Mouse (Mus musculus): ENCODE measurements around the gene Lrrc2.

GRCm38 (mm10) chr9:110954681-110955445, 3.5 kb downstream of the Lrrc2 start:
- TF ChIP-seq POLR2A (IDR thresholded peaks at IDR 0.05; ENCODE audit: low read depth, low read length) = no peak
- no peak for TF ChIP-seq CTCF (IDR thresholded peaks at IDR 0.05; ENCODE audit: extremely low read depth, insufficient read length, insufficient replicate concordance, low read depth, low read length)
